Mouse (Mus musculus): ENCODE data around the gene Wfdc3. TPM values are rescaled to one million over a fixed set of nuclear protein-coding genes. Genes with fewer than 3 reads are reported as not detected.
"Not testable (repeated sequence)": the region's sequence is repeated elsewhere in the genome, so short reads cannot be mapped to it uniquely, and the experiment has no call there.

The Wfdc3 gene
- polyA plus RNA-seq, 1 experiment = 11.1 TPM

DNA sequence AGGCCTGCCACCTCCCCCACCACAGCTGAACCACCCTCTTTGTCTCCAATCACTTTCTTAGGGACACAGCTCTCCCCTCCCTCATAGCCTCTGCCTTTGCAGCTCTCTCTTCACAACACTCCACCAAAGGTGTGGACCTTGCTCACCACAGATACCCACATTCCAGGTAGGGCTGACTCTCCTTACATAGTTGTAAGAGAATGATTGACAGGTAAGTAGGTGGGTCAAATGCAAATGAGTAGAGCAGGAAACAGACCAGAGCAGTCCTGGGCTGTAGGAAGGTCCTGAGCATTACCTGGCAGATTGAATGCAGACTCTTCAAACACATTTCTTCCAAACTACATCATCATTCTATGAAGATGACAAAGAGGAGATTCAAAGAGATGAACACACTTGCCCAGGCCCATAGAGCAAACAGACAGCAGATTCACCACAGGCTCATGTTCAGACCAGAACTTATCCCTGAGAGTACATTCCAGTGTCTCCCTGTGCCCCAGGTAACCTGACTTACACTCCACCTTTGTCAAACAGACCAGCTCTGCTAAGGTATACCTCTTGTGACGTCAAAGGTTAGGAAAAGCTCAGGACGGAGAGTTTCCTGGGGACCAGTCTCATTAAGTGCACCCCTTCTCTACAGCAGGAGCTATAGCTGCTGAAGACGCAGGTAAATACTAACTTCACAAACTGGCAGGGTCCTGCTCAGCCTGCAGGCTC lies 8.2 kb downstream of the Wfdc3 start:
- DNase-seq (ENCODE audit: low read depth) = no peak

DNA sequence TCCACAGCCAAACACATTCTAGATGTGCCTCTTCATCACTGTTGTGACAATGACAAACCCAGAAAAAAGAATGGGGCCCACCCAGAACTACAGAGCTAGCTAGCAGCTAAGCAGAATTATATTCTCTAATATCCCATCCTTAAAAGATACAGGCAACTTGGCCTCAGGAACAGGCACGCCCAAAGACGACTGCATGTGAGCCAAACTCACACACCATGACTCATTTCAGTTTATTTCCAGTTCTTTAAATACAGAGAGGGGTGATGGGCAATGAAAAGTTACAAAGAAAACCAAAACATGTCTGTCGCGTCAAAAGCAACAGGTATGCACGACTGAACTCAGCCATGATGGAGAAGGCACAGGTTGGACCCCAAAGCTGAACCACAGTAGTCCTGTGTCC lies 10.3 kb downstream of the Wfdc3 start:
- no peak for DNase-seq (ENCODE audit: low read depth)

DNA sequence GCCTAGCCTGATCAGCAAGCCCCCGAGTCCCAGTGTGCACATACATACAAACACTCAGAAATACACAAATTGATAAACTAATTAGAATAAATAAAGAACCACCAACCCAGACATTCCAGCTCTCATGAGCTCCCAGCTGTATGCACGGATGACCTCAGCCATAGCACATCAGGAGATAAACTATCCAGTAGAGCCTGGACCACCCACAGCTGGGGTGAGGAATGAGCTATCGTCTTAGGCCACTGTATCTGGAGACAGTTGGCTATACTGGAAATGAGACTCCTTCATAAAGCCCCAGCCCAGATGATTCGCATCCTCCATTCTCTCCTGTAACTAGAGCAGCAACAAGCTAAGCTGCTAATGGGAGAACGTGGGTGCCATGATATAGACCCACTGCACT lies 10.9 kb downstream of the Wfdc3 start:
- no peak for DNase-seq (ENCODE audit: low read depth)

DNA sequence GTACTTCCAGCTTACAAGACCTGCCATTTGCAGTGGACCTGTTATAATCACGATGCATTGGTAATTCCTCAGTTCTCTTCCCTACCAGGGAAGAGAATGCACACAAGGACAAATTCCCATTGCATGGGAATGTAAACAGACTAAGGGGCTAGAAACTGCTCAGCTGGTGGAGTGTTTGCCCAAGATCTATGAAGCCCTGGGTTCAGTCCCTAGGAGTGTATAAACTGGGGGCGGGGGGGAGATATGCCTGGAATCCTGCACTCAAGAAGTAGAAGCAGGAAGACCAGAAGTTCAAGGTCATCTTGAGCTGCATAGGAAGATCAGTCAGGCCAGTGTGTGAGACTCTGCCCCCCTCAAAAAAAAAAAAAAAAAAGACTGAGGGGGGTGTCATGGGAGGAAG lies 12.5 kb downstream of the Wfdc3 start:
- DNase-seq (ENCODE audit: low read depth) = no peak

DNA sequence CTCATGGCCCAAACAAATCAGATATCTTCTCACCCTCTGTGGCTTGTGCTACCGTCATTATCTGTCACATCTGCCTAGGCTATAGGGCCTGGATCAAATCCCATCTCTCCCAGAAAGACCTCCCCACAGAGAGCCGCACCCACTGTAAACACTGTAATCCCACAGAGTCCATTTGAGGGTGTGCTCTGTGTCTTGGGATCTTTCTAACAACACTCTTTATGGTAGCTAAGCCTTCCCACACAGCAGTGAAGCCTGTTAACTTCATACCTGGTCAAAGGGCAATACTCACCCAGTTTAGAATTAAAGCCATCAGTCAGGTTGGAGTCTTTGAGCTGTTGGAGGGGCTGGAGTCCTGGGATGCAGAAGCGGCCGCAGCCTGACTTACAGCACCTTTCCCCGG lies 14.0 kb downstream of the Wfdc3 start:
- no peak for DNase-seq (ENCODE audit: low read depth)

DNA sequence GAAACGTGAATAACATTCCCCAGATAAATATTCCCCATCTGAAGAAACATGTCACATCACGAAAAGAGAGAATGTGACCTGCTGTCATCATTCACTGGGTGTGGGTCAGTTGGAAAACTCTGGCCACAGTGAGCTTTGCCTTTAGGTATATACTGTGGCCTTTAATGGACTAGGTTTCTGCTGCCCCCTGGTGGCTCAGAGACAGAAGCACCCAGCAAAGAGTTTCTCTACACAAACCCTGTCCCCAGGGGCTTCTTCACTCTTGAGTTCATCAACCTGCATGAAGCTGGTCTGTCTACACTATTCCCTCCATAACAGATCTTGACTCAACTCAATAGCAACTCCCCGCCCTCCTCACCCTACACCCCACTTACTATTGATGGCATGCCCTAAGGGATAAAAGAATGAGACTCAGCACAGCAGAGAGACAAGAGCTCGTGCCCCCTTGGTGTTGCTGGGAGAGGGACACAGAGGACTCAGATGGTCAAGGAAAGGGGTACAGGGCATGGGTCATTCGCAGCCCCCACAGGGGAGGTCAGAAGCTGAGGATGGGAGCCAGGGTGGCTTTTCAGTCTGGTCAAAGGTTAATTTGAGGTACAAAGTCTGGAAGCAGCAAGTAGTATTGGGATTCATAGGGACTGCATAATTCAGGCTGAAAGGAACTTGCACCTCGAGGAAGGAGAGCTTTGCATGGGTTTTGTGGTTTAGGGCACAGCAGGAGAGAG lies 19.7 kb downstream of the Wfdc3 start:
- DNase-seq (ENCODE audit: low read depth) = no peak

DNA sequence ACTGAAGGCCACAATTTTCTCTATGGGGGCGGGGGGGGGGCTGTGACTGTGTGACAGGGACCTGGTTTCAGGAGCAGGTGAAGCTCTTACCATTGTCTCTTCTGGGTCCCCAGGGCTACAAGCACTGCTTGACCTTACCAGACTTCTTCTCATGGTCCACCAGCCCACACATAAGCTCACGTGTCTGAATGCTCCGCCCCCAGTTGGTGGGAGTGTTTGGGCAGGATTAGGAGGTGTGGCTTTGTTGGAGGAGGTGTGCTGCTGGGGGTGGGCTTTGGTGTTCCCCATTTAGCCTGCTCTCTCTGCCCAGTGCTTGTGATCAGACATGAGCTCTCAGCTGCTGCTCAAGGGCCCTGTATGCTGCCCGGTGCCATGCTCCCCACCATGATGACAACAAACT lies 22.5 kb downstream of the Wfdc3 start:
- DNase-seq (ENCODE audit: low read depth) = no peak

DNA sequence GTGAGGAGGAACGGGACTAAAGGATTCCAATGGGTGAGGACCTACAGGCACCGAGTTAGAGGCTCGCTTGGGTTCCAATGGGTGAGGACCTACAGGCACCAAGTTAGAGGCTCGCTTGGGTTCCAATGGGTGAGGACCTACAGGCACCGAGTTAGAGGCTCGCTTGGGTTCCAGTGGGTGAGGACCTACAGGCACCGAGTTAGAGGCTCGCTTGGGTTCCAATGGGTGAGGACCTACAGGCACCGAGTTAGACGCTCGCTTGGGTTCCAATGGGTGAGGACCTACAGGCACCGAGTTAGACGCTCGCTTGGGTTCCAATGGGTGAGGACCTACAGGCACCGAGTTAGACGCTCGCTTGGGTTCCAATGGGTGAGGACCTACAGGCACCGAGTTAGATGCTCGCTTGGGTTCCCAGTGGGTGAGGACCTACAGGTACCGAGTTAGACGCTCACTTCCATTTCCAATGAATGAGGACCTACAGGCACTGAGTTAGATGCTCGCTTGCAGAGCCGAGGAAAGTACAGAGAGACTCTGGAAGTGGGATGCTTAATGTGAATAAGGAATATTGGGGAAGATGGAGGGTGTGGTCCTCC lies 29.4 kb downstream of the Wfdc3 start:
- not testable (repeated sequence) for DNase-seq (ENCODE audit: low read depth)

DNA sequence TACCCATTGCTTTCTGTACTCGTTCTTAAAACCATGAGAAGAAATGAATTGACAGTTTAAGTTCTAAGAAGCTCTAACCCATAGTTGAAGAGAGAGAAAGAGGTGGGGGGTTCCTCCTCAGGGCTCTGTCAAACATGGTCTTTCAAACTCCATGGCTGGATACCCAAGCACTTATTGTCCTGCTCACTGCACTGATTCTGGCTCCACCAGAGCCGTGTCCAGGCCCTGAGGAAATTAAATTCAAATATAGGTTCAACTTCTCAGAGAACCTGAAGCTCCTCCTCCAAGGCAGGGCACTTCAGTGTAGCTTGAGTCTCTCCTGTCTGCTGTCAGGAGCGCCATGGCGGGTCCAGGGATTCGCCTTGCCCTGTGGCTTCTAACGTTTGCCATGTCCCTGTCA lies 30.7 kb downstream of the Wfdc3 start, which contains the start of gene Spint5:
Gene Spint5, plus strand, starts transcription at position 301 of the 400 bp plus-strand sequence.
- no peak for DNase-seq (ENCODE audit: low read depth)

DNA sequence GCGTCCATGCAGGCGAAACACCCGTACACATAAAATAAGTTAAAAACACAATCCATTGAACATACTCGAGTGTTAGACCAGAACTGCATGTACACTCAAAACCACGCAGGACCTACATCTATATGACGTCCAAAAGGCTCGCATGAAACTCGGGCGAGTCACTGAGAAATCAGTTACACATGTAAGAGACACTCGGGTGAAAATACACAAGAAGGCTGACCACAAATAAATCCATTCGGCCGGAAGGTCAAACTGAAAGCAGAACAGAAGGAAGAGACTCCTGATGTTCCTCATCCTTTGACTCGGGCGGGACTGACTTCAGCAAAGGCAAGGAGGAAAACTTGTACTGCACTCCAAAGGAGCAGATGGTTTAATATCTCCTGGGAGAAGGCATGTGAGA lies 39.7 kb downstream of the Wfdc3 start:
- DNase-seq (ENCODE audit: low read depth) = no peak

DNA sequence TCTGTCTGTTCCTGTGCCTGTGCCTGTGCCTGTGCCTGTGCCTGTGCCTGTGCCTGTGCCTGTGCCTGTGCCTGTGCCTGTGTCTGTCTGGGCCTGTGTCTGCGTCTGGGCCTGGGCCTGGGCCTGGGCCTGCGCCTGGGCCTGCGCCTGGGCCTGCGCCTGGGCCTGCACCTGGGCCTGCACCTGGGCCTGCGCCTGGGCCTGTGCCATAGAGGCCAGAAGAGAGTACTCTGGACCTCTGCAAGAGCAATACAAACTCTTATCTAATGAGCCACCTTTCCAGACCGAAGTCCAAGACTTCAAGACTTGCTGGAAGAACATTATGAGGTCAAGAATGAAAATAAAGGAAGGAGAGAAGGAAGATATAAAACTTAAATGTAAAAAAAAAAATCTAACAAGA lies 40.4 kb downstream of the Wfdc3 start:
- DNase-seq (ENCODE audit: low read depth) = no peak

DNA sequence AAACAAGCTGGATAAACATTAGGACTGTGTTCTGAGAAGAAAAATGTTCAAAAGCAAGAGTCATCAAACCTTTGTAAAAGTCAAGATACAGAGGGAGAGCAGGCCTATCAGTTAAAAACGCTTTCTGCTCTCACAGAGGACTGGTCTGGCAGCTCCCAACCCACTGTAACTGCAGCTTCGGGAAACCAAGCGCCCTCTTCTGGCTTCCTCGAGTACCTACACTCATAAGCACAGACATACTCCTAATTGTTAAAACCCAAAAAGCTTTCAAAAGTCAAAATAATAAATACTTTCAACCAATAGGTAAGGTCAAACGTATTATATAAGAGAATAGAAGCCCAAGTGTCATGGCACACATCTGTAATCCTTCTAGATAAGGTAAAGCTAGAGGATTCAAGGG lies 41.5 kb downstream of the Wfdc3 start:
- DNase-seq (ENCODE audit: low read depth) = no peak

DNA sequence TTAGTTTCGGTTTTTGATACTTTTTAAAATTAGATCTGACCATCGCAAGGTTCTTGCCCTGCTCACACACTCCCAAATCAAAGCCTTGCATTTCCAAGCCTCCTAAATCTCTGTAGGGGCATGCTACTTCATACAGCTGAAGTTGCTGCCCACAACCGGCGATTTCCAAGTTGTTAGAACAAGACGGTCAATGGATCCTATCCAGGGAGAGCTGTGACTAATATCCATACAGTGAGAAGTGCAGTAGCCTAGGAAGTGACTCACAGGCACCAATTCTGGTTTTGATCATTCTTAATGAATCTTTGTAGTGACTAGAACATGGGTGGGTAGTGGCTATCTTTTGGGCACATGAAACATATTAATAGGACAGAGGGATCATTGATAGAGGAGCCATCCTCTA lies 44.0 kb downstream of the Wfdc3 start:
- no peak for DNase-seq (ENCODE audit: low read depth)

DNA sequence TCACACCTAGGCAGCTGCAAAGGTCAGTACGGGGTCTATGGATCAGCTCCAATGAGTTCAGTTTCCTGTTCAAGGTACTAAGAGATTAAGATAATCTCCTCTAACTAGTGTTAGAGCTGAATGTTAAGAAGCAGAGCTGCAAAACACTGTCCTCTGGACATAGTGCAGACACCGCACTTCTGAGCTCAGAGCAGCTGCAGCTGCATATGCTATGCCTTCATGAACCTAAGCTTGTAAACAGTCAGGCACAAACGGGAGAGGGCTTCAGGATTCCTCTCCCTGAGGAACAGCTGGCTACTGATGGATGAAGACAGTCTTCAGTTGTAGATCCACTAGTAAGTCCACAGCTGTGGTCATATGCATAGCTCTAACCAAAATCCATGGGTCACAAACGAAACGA lies 44.8 kb downstream of the Wfdc3 start:
- no peak for DNase-seq (ENCODE audit: low read depth)

DNA sequence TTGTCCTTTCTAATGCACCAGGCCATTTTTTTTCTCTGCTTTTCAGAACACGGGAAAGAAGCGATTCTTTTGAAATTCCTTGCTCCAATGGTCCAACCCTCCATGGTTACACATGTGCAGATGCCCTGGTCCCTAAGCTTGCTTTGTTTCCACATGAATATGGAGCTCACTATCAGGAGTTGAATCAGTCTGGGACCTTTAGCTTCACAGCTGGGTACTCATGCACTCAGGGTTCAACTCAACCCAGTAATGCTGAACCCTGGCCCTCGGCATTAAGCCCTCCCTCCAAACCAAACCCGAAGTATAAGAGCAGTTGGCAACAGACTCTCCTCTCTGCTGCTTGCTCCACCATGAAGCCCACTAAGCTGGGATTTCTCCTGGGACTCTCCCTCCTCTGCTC lies 47.5 kb downstream of the Wfdc3 start, which contains the start of gene Spint4:
Gene Spint4, plus strand, starts transcription at position 301 of the 400 bp plus-strand sequence.
- DNase-seq (ENCODE audit: low read depth) = no peak

DNA sequence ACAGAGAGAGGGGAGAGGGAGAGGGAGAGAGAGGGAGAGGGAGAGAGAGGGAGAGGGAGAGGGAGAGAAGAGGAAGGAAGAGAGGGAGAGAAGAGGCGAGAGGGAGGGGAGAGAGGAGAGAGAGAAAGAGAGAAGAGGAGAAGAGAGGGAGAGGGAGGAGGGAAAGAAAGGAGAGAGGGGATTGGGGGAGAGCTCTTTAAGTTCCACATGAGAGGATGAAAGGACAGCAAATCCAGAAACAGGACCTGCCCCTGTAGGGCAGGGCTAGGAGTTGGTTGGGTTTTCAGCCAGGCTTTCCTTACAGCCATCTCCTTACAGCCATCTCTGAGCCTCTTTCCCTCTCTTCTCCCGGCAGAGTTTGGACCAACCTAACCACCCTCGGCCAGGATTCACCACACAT lies 60.9 kb downstream of the Wfdc3 start, which contains the start of gene Wfdc13:
Gene Wfdc13, plus strand, starts transcription at position 301 of the 400 bp plus-strand sequence.
- no peak for DNase-seq (ENCODE audit: low read depth)

Other genes starting within 250 kb of the Wfdc3 start
- 97.9 and 128 TPM in 2 replicates for gene Pigt, start 248.4 kb downstream of the Wfdc3 start, polyA plus RNA-seq (2012; rRNA removed)
- 12.1 and 16.0 TPM in 2 replicates for gene Wfdc2, start 183.5 kb downstream of the Wfdc3 start, polyA plus RNA-seq (2012; rRNA removed)
- gene Spint3, start 172.5 kb downstream of the Wfdc3 start, polyA plus RNA-seq (2012; rRNA removed) = 317 and 597 TPM in 2 replicates
- gene Wfdc6a, start 160.5 kb downstream of the Wfdc3 start, polyA plus RNA-seq (2012; rRNA removed) = 94.1 and 109 TPM in 2 replicates
- gene Eppin, start 152.3 kb downstream of the Wfdc3 start, polyA plus RNA-seq (2012; rRNA removed) = 211 and 222 TPM in 2 replicates
- gene Wfdc6b, start 132.4 kb downstream of the Wfdc3 start, polyA plus RNA-seq (2012; rRNA removed) = 159 and 208 TPM in 2 replicates
- gene Wfdc8, start 132.3 kb downstream of the Wfdc3 start, polyA plus RNA-seq (2012; rRNA removed) = 341 and 347 TPM in 2 replicates
- gene Wfdc16, start 107.1 kb downstream of the Wfdc3 start, polyA plus RNA-seq (2012; rRNA removed) = 238 and 428 TPM in 2 replicates
- gene Wfdc10, start 89.9 kb downstream of the Wfdc3 start, polyA plus RNA-seq (2012; rRNA removed) = 5,228 and 5,435 TPM in 2 replicates
- 190 and 293 TPM in 2 replicates for gene Wfdc9, start 89.3 kb downstream of the Wfdc3 start, polyA plus RNA-seq (2012; rRNA removed)
- gene Wfdc11, start 71.8 kb downstream of the Wfdc3 start, polyA plus RNA-seq (2012; rRNA removed) = 6.6 and 15.6 TPM in 2 replicates
- gene Wfdc13, start 60.8 kb downstream of the Wfdc3 start, polyA plus RNA-seq (2012; rRNA removed) = 1,038 and 1,237 TPM in 2 replicates
- 272 and 330 TPM in 2 replicates for gene Spint4, start 47.4 kb downstream of the Wfdc3 start, polyA plus RNA-seq (2012; rRNA removed)
- gene Spint5, start 30.6 kb downstream of the Wfdc3 start, polyA plus RNA-seq (2012; rRNA removed) = 127 and 235 TPM in 2 replicates
- gene Dnttip1, start 52 bp upstream of the Wfdc3 start, polyA plus RNA-seq (2012; rRNA removed) = 29.9 and 49.6 TPM in 2 replicates
- 8.5 and 11.8 TPM in 2 replicates for gene Ube2c, start 24.0 kb upstream of the Wfdc3 start, polyA plus RNA-seq (2012; rRNA removed)
- gene Tnnc2, start 34.0 kb upstream of the Wfdc3 start, polyA plus RNA-seq (2012; rRNA removed) = 17.6 and 20.6 TPM in 2 replicates
- 23.0 and 24.6 TPM in 2 replicates for gene Snx21, start 39.9 kb upstream of the Wfdc3 start, polyA plus RNA-seq (2012; rRNA removed)
- gene Acot8, start 59.0 kb upstream of the Wfdc3 start, polyA plus RNA-seq (2012; rRNA removed) = 31.4 and 31.5 TPM in 2 replicates
- gene Zswim3, start 59.2 kb upstream of the Wfdc3 start, polyA plus RNA-seq (2012; rRNA removed) = 3.4 and 3.7 TPM in 2 replicates
- 10.5 and 11.8 TPM in 2 replicates for gene Zswim1, start 76.8 kb upstream of the Wfdc3 start, polyA plus RNA-seq (2012; rRNA removed)
- 0.46 and 0.70 TPM in 2 replicates for gene Spata25, start 82.6 kb upstream of the Wfdc3 start, polyA plus RNA-seq (2012; rRNA removed)
- gene Ctsa, start 86.9 kb upstream of the Wfdc3 start, polyA plus RNA-seq (2012; rRNA removed) = 274 and 289 TPM in 2 replicates
- 5.9 and 7.4 TPM in 2 replicates for gene Neurl2, start 87.5 kb upstream of the Wfdc3 start, polyA plus RNA-seq (2012; rRNA removed)
- 277 and 290 TPM in 2 replicates for gene Pltp, start 111.8 kb upstream of the Wfdc3 start, polyA plus RNA-seq (2012; rRNA removed)
- 32.0 and 33.9 TPM in 2 replicates for gene Pcif1, start 133.4 kb upstream of the Wfdc3 start, polyA plus RNA-seq (2012; rRNA removed)
- gene Zfp335, start 165.8 kb upstream of the Wfdc3 start, polyA plus RNA-seq (2012; rRNA removed) = 20.6 and 21.7 TPM in 2 replicates
- 7.0 and 9.7 TPM in 2 replicates for gene Mmp9, start 194.8 kb upstream of the Wfdc3 start, polyA plus RNA-seq (2012; rRNA removed)
- gene Slc12a5, start 214.9 kb upstream of the Wfdc3 start, polyA plus RNA-seq (2012; rRNA removed) = 1.7 and 2.0 TPM in 2 replicates

Data from gonadal fat pad, adult 2 months (tissue).